Mouse (Mus musculus) hindbrain, embryonic 15.5 days (tissue): ENCODE results near the gene Stradb. TPM values are rescaled to one million over a fixed set of nuclear protein-coding genes. Genes with fewer than 3 reads are reported as not detected.

ENCODE experiments used
- polyA plus RNA-seq: library from polyadenylated mRNA; unstranded; fragments of >200 nt; fragmentation: Nextera tagmentation; extraction: Ambion mirVana; gene quantifications from 2 replicates; pipeline ENCODE4 v1.2.1, GENCODE M21; 2015

The Stradb gene
- polyA plus RNA-seq, 1 experiment from 2014 or later: 114 TPM

Other genes starting within 250 kb of the Stradb start
- 6.6 TPM in 2 replicates for gene Casp8, start 178.1 kb upstream of the Stradb start, polyA plus RNA-seq
- gene Trak2, start 92 bp upstream of the Stradb start, polyA plus RNA-seq: 18.1 and 18.7 TPM in 2 replicates
- gene C2cd6, start 121.4 kb downstream of the Stradb start, polyA plus RNA-seq: not detected in 2 replicates
- gene Tmem237, start 146.9 kb downstream of the Stradb start, polyA plus RNA-seq: 41.3 and 44.5 TPM in 2 replicates
- gene Mpp4, start 189.9 kb downstream of the Stradb start, polyA plus RNA-seq: 0.73 and 1.2 TPM in 2 replicates